Mouse (Mus musculus) stomach, embryonic 14.5 days (tissue): ENCODE data around the gene Folr2. TPM values are rescaled to one million over a fixed set of nuclear protein-coding genes. Genes with fewer than 3 reads are reported as not detected.

Source experiments
- ATAC-seq: fragments of 200-750 bp; cut with Nextera tagmentation; 2 replicates; pipeline ENCODE4 v1.8.0; 2017; ENCODE audit warnings: low read depth, moderate TSS enrichment; ENCODE audit not compliant: insufficient number of reproducible peaks, insufficient read depth, low FRiP score
- H3K27ac ChIP-seq: fragments of 300-500 bp; sonication (generic); 2 replicates; pipeline ENCODE4 v1.5.1; 2014; ENCODE audit warnings: mild to moderate bottlenecking, low read length, moderate library complexity, mixed read lengths
- H3K27me3 ChIP-seq: fragments of 300-500 bp; sonication (generic); 2 replicates; pipeline ENCODE4 v1.6.1; 2014; ENCODE audit warnings: low read length, control low read depth, mixed read lengths; ENCODE audit not compliant: control insufficient read depth, insufficient read depth
- H3K36me3 ChIP-seq: fragments of 300-500 bp; sonication (generic); 2 replicates; pipeline ENCODE4 v1.6.1; 2014; ENCODE audit warnings: mild to moderate bottlenecking, control low read depth, low read length, moderate library complexity, mixed read lengths; ENCODE audit not compliant: control insufficient read depth, insufficient read depth
- H3K4me1 ChIP-seq: fragments of 300-500 bp; sonication (generic); 2 replicates; pipeline ENCODE4 v1.6.1; 2014; ENCODE audit warnings: low read length, control low read depth, mixed read lengths; ENCODE audit not compliant: control insufficient read depth, insufficient read depth
- H3K4me2 ChIP-seq: fragments of 300-500 bp; sonication (generic); replicated peaks from 2 replicates; pipeline ENCODE4 v1.6.1; 2014; ENCODE audit warnings: low read depth, low read length, control low read depth
- H3K4me3 ChIP-seq: fragments of 300-500 bp; sonication (generic); 2 replicates; pipeline ENCODE4 v1.5.1; 2014; ENCODE audit warnings: low read depth, low read length, control low read depth
- H3K9ac ChIP-seq: fragments of 300-500 bp; sonication (generic); replicated peaks from 2 replicates; pipeline ENCODE4 v1.6.1; 2014; ENCODE audit warnings: low read depth, mild to moderate bottlenecking, control low read depth, low read length, moderate library complexity, mixed read lengths
- H3K9me3 ChIP-seq: fragments of 300-500 bp; sonication (generic); 2 replicates; pipeline ENCODE4 v1.6.1; 2016; ENCODE audit warnings: low read depth, low read length, control low read depth; ENCODE audit not compliant: control insufficient read depth
- WGBS: fragments of 180-500 bp; shearing (Covaris S2); extraction: QIAGEN DNeasy Blood & Tissue Kit; methylation state at CpG from one replicate; pipeline ENCODE4 v1.1.7; 2014; 5-methylcytosine and 5-hydroxymethylcytosine counted together
- polyA plus RNA-seq: library from polyadenylated mRNA; unstranded; fragments of >200 nt; fragmentation: Nextera tagmentation; extraction: Ambion mirVana; gene quantifications from 2 replicates; pipeline ENCODE4 v1.2.1, GENCODE M21; 2014

The Folr2 gene
- polyA plus RNA-seq, 1 experiment from 2014 or later = 3.4 TPM

GRCm38 (mm10) chr7:101830373-101830772 lies 26.6 kb downstream of the Folr2 start:
- H3K4me1 ChIP-seq = peaks cover 15% of the 10 kb centered on the region
- peaks cover 83% of the 10 kb centered on the region for H3K36me3 ChIP-seq
- no peaks in the 10 kb centered on the region for H3K27me3 ChIP-seq
- no peak overlapping the region for H3K27ac ChIP-seq
- no peak overlapping the region for H3K4me3 ChIP-seq
- ATAC-seq = no peak
- H3K4me2 ChIP-seq = no peak overlapping the region
- 93% methylated on average over 3 of the region's 3 CpGs for WGBS
- H3K9me3 ChIP-seq = no peaks in the 10 kb centered on the region
- no peak overlapping the region for H3K9ac ChIP-seq

GRCm38 (mm10) chr7:101823758-101824630 lies 33.0 kb downstream of the Folr2 start:
- Histone ChIP-seq H3K36me3 (peaks cover 47% of the 10 kb centered on the region), H3K4me1 (0 out of 2 replicates have a peak, but pooled peaks cover 4% of the 10 kb centered on the region), H3K4me3 (no peak overlapping the region), H3K27me3 (peaks cover 25% of the 10 kb centered on the region), H3K9ac (no peak overlapping the region), H3K4me2 (no peak overlapping the region), H3K27ac (no peak overlapping the region), H3K9me3 (no peaks in the 10 kb centered on the region)
- ATAC-seq = no peak
- WGBS = 84% methylated on average over 18 of the region's 18 CpGs

- peaks cover 38% of the 10 kb centered on the region for H3K36me3 ChIP-seq
- WGBS = 42% methylated on average over 32 of the region's 32 CpGs
- no peaks in the 10 kb centered on the region for H3K9me3 ChIP-seq
- no peak overlapping the region for H3K9ac ChIP-seq
- peaks cover 34% of the 10 kb centered on the region for H3K27me3 ChIP-seq
- no peak overlapping the region for H3K27ac ChIP-seq
- H3K4me1 ChIP-seq = peaks cover 8% of the 10 kb centered on the region; the same call in 1 of the 2 replicates
- H3K4me3 ChIP-seq = no peak overlapping the region
- no peak for ATAC-seq
- H3K4me2 ChIP-seq = no peak overlapping the region
Observed at GRCm38 (mm10) chr7:101822836-101823757, 33.9 kb downstream of the Folr2 start.

GRCm38 (mm10) chr7:101821571-101822501 lies 35.2 kb downstream of the Folr2 start:
- Histone ChIP-seq H3K9ac (peak overlapping the region; percentile 45; the same call in 1 of the 2 replicates), H3K4me2 (peak overlapping the region; percentile 91), H3K9me3 (no peaks in the 10 kb centered on the region), H3K4me1 (peaks cover 11% of the 10 kb centered on the region; the same call in 1 of the 2 replicates), H3K4me3 (peak overlapping the region; percentile 42), H3K27me3 (peaks cover 46% of the 10 kb centered on the region), H3K27ac (peak overlapping the region; percentile 69), H3K36me3 (peaks cover 26% of the 10 kb centered on the region)
- WGBS = under 1% methylated on average over 64 of the region's 71 CpGs
- peak; percentile 88 for ATAC-seq

- Histone ChIP-seq H3K4me2 (peak overlapping the region; percentile 91), H3K4me3 (peak overlapping the region; percentile 21), H3K27me3 (peaks cover 47% of the 10 kb centered on the region), H3K9ac (no peak overlapping the region; the same call in 1 of the 2 replicates), H3K27ac (no peak overlapping the region), H3K4me1 (peaks cover 11% of the 10 kb centered on the region; the same call in 1 of the 2 replicates), H3K36me3 (peaks cover 13% of the 10 kb centered on the region), H3K9me3 (no peaks in the 10 kb centered on the region)
- ATAC-seq = no peak
- WGBS = 4% methylated on average over 35 of the region's 35 CpGs
Observed at GRCm38 (mm10) chr7:101820295-101821030, 36.5 kb downstream of the Folr2 start.

- ATAC-seq = 0 out of 2 replicates have a peak, but pooled peaks have one; percentile 11
- Histone ChIP-seq H3K27ac (no peak within 1 kb of the TSS), H3K4me2 (peak within 1 kb of the TSS; percentile 40), H3K27me3 (peaks cover 47% of the 10 kb centered on the region), H3K9me3 (no peaks in the 10 kb centered on the region), H3K9ac (no peak within 1 kb of the TSS), H3K36me3 (no peaks in the 10 kb centered on the region), H3K4me1 (peaks cover 11% of the 10 kb centered on the region; the same call in 1 of the 2 replicates), H3K4me3 (peak within 1 kb of the TSS; percentile 29)
- 2% methylated on average over 44 of the region's 45 CpGs for WGBS
Observed at GRCm38 (mm10) chr7:101817861-101818401, 39.1 kb downstream of the Folr2 start, which contains the start of gene Phox2a. TSS of gene Phox2a (plus strand) at chr7:101818313.
